Mouse (Mus musculus): ENCODE results near the gene Cdcp2. TPM values are rescaled to one million over a fixed set of nuclear protein-coding genes. Genes with fewer than 3 reads are reported as not detected.

The Cdcp2 gene
- total and polyA plus RNA-seq, 3 experiments, result not detected

GRCm38 (mm10) chr4:107126891-107127524 is 30.3 kb downstream of the Cdcp2 start:
- Histone ChIP-seq H3K27ac (ENCODE audit: control insufficient read depth, low read depth, low read length) (no peak overlapping the region), H3K4me3 (ENCODE audit: control insufficient read depth in 1 of 2, insufficient read depth in 1 of 2, low read depth in 2 of 2, low read length in 2 of 2) (no peak overlapping the region), H3K36me3 (ENCODE audit: control insufficient read depth in 1 of 2, insufficient read depth in 2 of 2, low read length in 2 of 2) (no peaks in the 10 kb centered on the region; a peak in 1 of 4 replicates), H3K9me3 (replicated peaks; ENCODE audit: insufficient read depth, low read length) (no peaks in the 10 kb centered on the region), H3K27me3 (ENCODE audit: control insufficient read depth in 1 of 2, insufficient read depth in 2 of 2, low read length in 2 of 2) (peaks cover 0 to 2% of the 10 kb centered on the region in 2 experiments; a peak in 2 of 4 replicates), H3K4me1 (ENCODE audit: control insufficient read depth in 1 of 2, insufficient read depth in 2 of 2, low read length in 2 of 2) (peaks cover 0 to 2% of the 10 kb centered on the region in 2 experiments; a peak in 1 of 4 replicates), H3K9ac (ENCODE audit: control insufficient read depth, low read depth, low read length, poor library complexity, severe bottlenecking) (no peak overlapping the region), H3K79me2 (ENCODE audit: control insufficient read depth, insufficient read depth, low read length, poor library complexity) (no peaks in the 10 kb centered on the region)
- no peak for DNase-seq (ENCODE audit: low read depth, low spot score)
- no peak for TF ChIP-seq ZMIZ1 (IDR thresholded peaks at IDR 0.05; ENCODE audit: low read depth, low read length)
- TF ChIP-seq CHD1 (IDR thresholded peaks at IDR 0.05; ENCODE audit: low read depth, low read length), result no peak
- no peak for TF ChIP-seq MYC (IDR thresholded peaks at IDR 0.05; ENCODE audit: low read depth, low read length)
- no peak for TF ChIP-seq MAFK (IDR thresholded peaks at IDR 0.05; ENCODE audit: borderline replicate concordance, low read depth, low read length)
- no peak for TF ChIP-seq KAT2A (conservative IDR thresholded peaks at IDR 0.05; ENCODE audit: low read depth, low read length)
- TF ChIP-seq BHLHE40 (IDR thresholded peaks at IDR 0.05; ENCODE audit: borderline replicate concordance, low read depth, low read length), result no peak

- no peaks in the 10 kb centered on the region; a peak in 1 of 4 replicates for H3K36me3 ChIP-seq (ENCODE audit: control insufficient read depth in 1 of 2, insufficient read depth in 2 of 2, low read length in 2 of 2)
- H3K4me1 ChIP-seq (ENCODE audit: control insufficient read depth in 1 of 2, insufficient read depth in 2 of 2, low read length in 2 of 2), result no peaks in the 10 kb centered on the region; a peak in 1 of 4 replicates
- no peaks in the 10 kb centered on the region for H3K79me2 ChIP-seq (ENCODE audit: control insufficient read depth, insufficient read depth, low read length, poor library complexity)
- TF ChIP-seq USF1 (IDR thresholded peaks at IDR 0.05; ENCODE audit: low read depth, low read length) (no peak), JUND (IDR thresholded peaks at IDR 0.05; ENCODE audit: low read depth, low read length) (no peak), MAX (IDR thresholded peaks at IDR 0.05; ENCODE audit: low read length) (no peak)
- DNase-seq (ENCODE audit: low read depth, low spot score), result no peak
- no peak overlapping the region for H3K27ac ChIP-seq (ENCODE audit: control insufficient read depth, low read depth, low read length)
- H3K9ac ChIP-seq (ENCODE audit: control insufficient read depth, low read depth, low read length, poor library complexity, severe bottlenecking), result no peak overlapping the region
- no peak overlapping the region for H3K4me3 ChIP-seq (ENCODE audit: control insufficient read depth in 1 of 2, insufficient read depth in 1 of 2, low read depth in 2 of 2, low read length in 2 of 2)
- no peaks in the 10 kb centered on the region for H3K9me3 ChIP-seq (replicated peaks; ENCODE audit: insufficient read depth, low read length)
- H3K27me3 ChIP-seq (ENCODE audit: control insufficient read depth in 1 of 2, insufficient read depth in 2 of 2, low read length in 2 of 2), result peaks cover 0 to 2% of the 10 kb centered on the region in 2 experiments; a peak in 2 of 4 replicates
Measured at GRCm38 (mm10) chr4:107127901-107128669, 31.4 kb downstream of the Cdcp2 start.

DNA sequence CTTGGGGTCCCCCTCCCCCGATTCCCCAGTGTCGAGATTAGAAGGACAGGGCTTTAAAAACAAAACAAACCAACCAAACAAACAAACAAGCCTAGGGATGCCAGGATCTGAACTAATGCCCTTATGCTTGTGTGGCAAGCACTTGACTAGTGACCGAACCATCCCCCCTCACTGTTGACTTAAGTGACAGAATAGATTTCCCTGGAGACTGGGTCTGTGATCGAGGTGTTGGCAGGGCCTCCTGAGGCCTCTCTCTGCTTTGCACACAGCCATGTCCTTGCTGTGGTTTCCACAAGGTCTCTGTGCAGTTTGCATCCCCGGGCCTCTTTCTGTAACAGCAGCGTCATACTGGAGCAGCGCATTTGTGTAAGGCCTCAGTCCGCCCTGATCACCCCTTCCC is 32.7 kb downstream of the Cdcp2 start:
- Histone ChIP-seq H3K9ac (ENCODE audit: control insufficient read depth, low read depth, low read length, poor library complexity, severe bottlenecking) (no peak overlapping the region), H3K79me2 (ENCODE audit: control insufficient read depth, insufficient read depth, low read length, poor library complexity) (no peaks in the 10 kb centered on the region), H3K36me3 (ENCODE audit: control insufficient read depth in 1 of 2, insufficient read depth in 2 of 2, low read length in 2 of 2) (peaks cover 0 to 1% of the 10 kb centered on the region in 2 experiments; a peak in 2 of 4 replicates), H3K27me3 (ENCODE audit: control insufficient read depth in 1 of 2, insufficient read depth in 2 of 2, low read length in 2 of 2) (peaks cover 0 to 2% of the 10 kb centered on the region in 2 experiments; a peak in 2 of 4 replicates), H3K9me3 (replicated peaks; ENCODE audit: insufficient read depth, low read length) (no peaks in the 10 kb centered on the region), H3K4me3 (ENCODE audit: control insufficient read depth in 1 of 2, insufficient read depth in 1 of 2, low read depth in 2 of 2, low read length in 2 of 2) (no peak overlapping the region), H3K27ac (ENCODE audit: control insufficient read depth, low read depth, low read length) (no peak overlapping the region), H3K4me1 (ENCODE audit: control insufficient read depth in 1 of 2, insufficient read depth in 2 of 2, low read length in 2 of 2) (no peaks in the 10 kb centered on the region; a peak in 1 of 4 replicates)
- TF ChIP-seq UBTF (IDR thresholded peaks at IDR 0.05; ENCODE audit: borderline replicate concordance, insufficient read depth, low read depth, low read length) (no peak), MYC (IDR thresholded peaks at IDR 0.05; ENCODE audit: low read depth, low read length) (no peak), MAZ (IDR thresholded peaks at IDR 0.05; ENCODE audit: low read depth, low read length) (no peak), BHLHE40 (IDR thresholded peaks at IDR 0.05; ENCODE audit: borderline replicate concordance, low read depth, low read length) (no peak), ETS1 (IDR thresholded peaks at IDR 0.05; ENCODE audit: low read depth, low read length) (no peak), ZNF384 (IDR thresholded peaks at IDR 0.05; ENCODE audit: low read depth, low read length) (no peak), NRF1 (IDR thresholded peaks at IDR 0.05; ENCODE audit: insufficient read depth, low read depth, low read length, poor library complexity, severe bottlenecking) (no peak), CHD1 (IDR thresholded peaks at IDR 0.05; ENCODE audit: low read depth, low read length) (no peak), SIN3A (IDR thresholded peaks at IDR 0.05; ENCODE audit: low read length) (no peak), JUND (IDR thresholded peaks at IDR 0.05; ENCODE audit: low read depth, low read length) (no peak), TCF12 (IDR thresholded peaks at IDR 0.05; ENCODE audit: low read depth, low read length) (no peak), GABPA (IDR thresholded peaks at IDR 0.05; ENCODE audit: low read depth, low read length) (no peak), POLR2AphosphoS5 (IDR thresholded peaks at IDR 0.05; ENCODE audit: borderline replicate concordance, low read depth, low read length) (no peak), CHD2 (IDR thresholded peaks at IDR 0.05; ENCODE audit: low read length) (no peak), RCOR1 (IDR thresholded peaks at IDR 0.05; ENCODE audit: low read depth, low read length) (no peak), EP300 (IDR thresholded peaks at IDR 0.05; ENCODE audit: low read depth in 1 of 2, low read length in 2 of 2) (no peak), KAT2A (conservative IDR thresholded peaks at IDR 0.05; ENCODE audit: low read depth, low read length) (no peak)
- no peak for DNase-seq (ENCODE audit: low read depth, low spot score)
